ENCODE assay signal across 8 mouse cellular contexts in the genomic region with DNA sequence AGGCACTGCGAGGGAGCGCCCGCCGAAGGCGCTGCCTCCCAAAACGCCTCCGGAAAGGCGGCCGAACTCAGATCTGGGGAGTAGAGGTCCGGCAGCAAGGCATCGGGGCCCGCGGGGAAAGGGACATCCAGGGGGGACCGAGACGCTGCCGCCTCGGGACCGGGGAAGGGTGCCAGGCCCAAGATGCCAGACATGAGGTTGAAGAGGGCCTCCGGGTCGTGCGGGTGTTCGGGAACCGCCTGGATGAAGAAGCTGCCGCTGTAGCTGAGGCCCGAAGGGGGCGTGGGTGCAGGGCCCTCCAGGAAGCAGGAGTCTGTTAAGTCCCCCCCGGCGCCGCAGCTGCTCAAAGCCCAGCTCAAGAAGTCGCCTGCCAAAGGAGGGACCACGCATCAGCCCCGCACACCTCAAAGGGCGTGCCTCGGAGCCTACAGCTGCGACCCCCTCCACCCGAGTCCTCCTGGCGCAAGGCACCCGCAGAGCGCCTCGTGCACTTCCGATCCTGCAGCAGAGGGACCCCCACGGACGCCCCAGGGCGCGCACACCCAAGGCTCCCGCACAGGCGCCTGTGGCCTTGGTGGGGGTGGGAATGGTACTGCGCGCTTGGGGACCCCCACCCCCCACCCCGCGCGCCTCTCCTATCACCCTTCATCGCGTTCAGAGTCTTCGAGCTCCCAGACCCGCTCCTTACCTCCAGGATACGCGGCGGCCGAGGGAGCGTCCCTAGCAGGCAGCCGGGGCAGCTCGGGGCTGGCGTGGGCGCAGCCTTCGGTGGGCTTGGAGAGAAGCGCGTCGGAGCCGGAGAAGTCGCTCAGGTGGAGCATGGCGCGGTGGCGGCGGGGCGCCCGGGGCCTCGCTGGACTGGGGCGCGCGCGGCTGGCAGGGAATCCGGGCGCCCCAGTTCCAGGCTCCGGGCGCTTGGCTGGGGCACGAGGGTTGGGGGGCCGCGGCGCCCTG. TPM values are rescaled to one million over a fixed set of nuclear protein-coding genes. Genes with fewer than 3 reads are reported as not detected.
A peak's percentile ranks its signal among the peaks of the same experiment; 100 is the strongest.
DNase-seq lines count a peak whose midpoint lies in the region; ATAC-seq and TF ChIP-seq lines count a peak whose summit lies in the region.

No protein-coding gene starts in this region.

- no peak overlapping the region for H3K27ac ChIP-seq in kidney, embryonic 15.5 days
- H3K27ac ChIP-seq in embryonic facial prominence, embryonic 14.5 days (replicated peaks; ENCODE audit: low read depth, low read length) = no peak overlapping the region
- H3K27ac ChIP-seq in intestine, postnatal 0 days (ENCODE audit: low read depth, low read length) = no peak overlapping the region
- no peak overlapping the region for H3K27ac ChIP-seq in neural tube, embryonic 11.5 days (ENCODE audit: low read depth, low read length)

- TF ChIP-seq CTCF in intestine, postnatal 0 days (IDR thresholded peaks at IDR 0.05; ENCODE audit: low read depth) = no peak

- H3K4me3 ChIP-seq in kidney, embryonic 15.5 days (replicated peaks) = peak overlapping the region; percentile 46
- peak overlapping the region; percentile 46 for H3K4me3 ChIP-seq in embryonic facial prominence, embryonic 14.5 days (ENCODE audit: low read depth, low read length)
- H3K4me3 ChIP-seq in intestine, postnatal 0 days (ENCODE audit: low read depth, low read length) = peak overlapping the region; percentile 46
- H3K4me3 ChIP-seq in neural tube, embryonic 11.5 days (ENCODE audit: low read depth, low read length) = peak overlapping the region; percentile 39

- peak overlapping the region; percentile 81 for H3K4me2 ChIP-seq in kidney, embryonic 15.5 days
- H3K4me2 ChIP-seq in embryonic facial prominence, embryonic 14.5 days (ENCODE audit: low read depth, low read length) = peak overlapping the region; percentile 81
- peak overlapping the region; percentile 74 for H3K4me2 ChIP-seq in intestine, postnatal 0 days (replicated peaks; ENCODE audit: low read depth)
- H3K4me2 ChIP-seq in neural tube, embryonic 11.5 days (ENCODE audit: low read depth) = peak overlapping the region; percentile 73

- ATAC-seq in kidney, embryonic 15.5 days (replicated peaks; ENCODE audit: low FRiP score) = peak; percentile 54; the same call in 1 of the 2 replicates
- peak; percentile 13 for ATAC-seq in activated CD4-positive, CD25-positive, alpha-beta regulatory T cell, adult 4 months
- ATAC-seq in embryonic facial prominence, embryonic 14.5 days (ENCODE audit: low read depth) = no peak
- no peak for ATAC-seq in intestine, postnatal 0 days
- ATAC-seq in neural tube, embryonic 11.5 days (ENCODE audit: insufficient read depth, low FRiP score, low TSS enrichment) = no peak

- no peak overlapping the region for H3K9ac ChIP-seq in kidney, embryonic 15.5 days
- peak overlapping the region; percentile 42 for H3K9ac ChIP-seq in embryonic facial prominence, embryonic 14.5 days (ENCODE audit: low read depth, low read length)
- H3K9ac ChIP-seq in intestine, postnatal 0 days (ENCODE audit: low read depth, low read length) = no peak overlapping the region
- H3K9ac ChIP-seq in neural tube, embryonic 11.5 days (ENCODE audit: low read length) = no peak overlapping the region

- DNase-seq in kidney, adult 9 months = no peak
- DNase-seq in embryonic facial prominence, embryonic 14.5 days (ENCODE audit: low spot score) = no peak
- DNase-seq in neural tube, embryonic 11.5 days (ENCODE audit: low spot score) = peak; percentile 34
- DNase-seq in gastrocnemius, postnatal 4 days (ENCODE audit: low spot score in 2 of 2) = no peak
- no peak for DNase-seq in lung, postnatal 4 days

- peaks cover 28% of the 10 kb centered on the region for H3K4me1 ChIP-seq in kidney, embryonic 15.5 days
- H3K4me1 ChIP-seq in embryonic facial prominence, embryonic 14.5 days (ENCODE audit: control insufficient read depth, insufficient read depth, low read length) = peaks cover 14% of the 10 kb centered on the region; the same call in 1 of the 2 replicates
- no peaks in the 10 kb centered on the region for H3K4me1 ChIP-seq in intestine, postnatal 0 days (replicated peaks; ENCODE audit: control insufficient read depth, insufficient read depth, low read length)
- 0 out of 2 replicates have a peak, but pooled peaks cover 11% of the 10 kb centered on the region for H3K4me1 ChIP-seq in neural tube, embryonic 11.5 days (ENCODE audit: control insufficient read depth, insufficient read depth, low read length)

- no peaks in the 10 kb centered on the region for H3K9me3 ChIP-seq in kidney, embryonic 15.5 days (replicated peaks)
- H3K9me3 ChIP-seq in embryonic facial prominence, embryonic 14.5 days (ENCODE audit: control insufficient read depth, low read length) = no peaks in the 10 kb centered on the region
- H3K9me3 ChIP-seq in intestine, postnatal 0 days (ENCODE audit: control insufficient read depth) = no peaks in the 10 kb centered on the region
- H3K9me3 ChIP-seq in neural tube, embryonic 11.5 days (ENCODE audit: control insufficient read depth, low read length) = no peaks in the 10 kb centered on the region

- H3K36me3 ChIP-seq in kidney, embryonic 15.5 days = no peaks in the 10 kb centered on the region
- no peaks in the 10 kb centered on the region for H3K36me3 ChIP-seq in embryonic facial prominence, embryonic 14.5 days (ENCODE audit: control insufficient read depth, insufficient read depth, low read length)
- no peaks in the 10 kb centered on the region; the same call in 1 of the 2 replicates for H3K36me3 ChIP-seq in intestine, postnatal 0 days (ENCODE audit: control insufficient read depth, insufficient read depth)
- no peaks in the 10 kb centered on the region for H3K36me3 ChIP-seq in neural tube, embryonic 11.5 days (ENCODE audit: control insufficient read depth, insufficient read depth, low read length)

- H3K27me3 ChIP-seq in kidney, embryonic 15.5 days = peaks cover 98% of the 10 kb centered on the region
- H3K27me3 ChIP-seq in embryonic facial prominence, embryonic 14.5 days (replicated peaks; ENCODE audit: control insufficient read depth, insufficient read depth, low read length) = peaks cover 75% of the 10 kb centered on the region
- peaks cover 62% of the 10 kb centered on the region for H3K27me3 ChIP-seq in intestine, postnatal 0 days (replicated peaks; ENCODE audit: control insufficient read depth, insufficient read depth, low read length)
- peaks cover 56% of the 10 kb centered on the region for H3K27me3 ChIP-seq in neural tube, embryonic 11.5 days (ENCODE audit: control insufficient read depth, insufficient read depth, low read length)

- WGBS in kidney, embryonic 15.5 days = 1% methylated on average over 87 of the region's 90 CpGs
- WGBS in embryonic facial prominence, embryonic 14.5 days = under 1% methylated on average over 36 of the region's 90 CpGs
- WGBS in intestine, postnatal 0 days = 1% methylated on average over 77 of the region's 90 CpGs
- under 1% methylated on average over 76 of the region's 90 CpGs for WGBS in neural tube, embryonic 11.5 days

RNA-seq across cellular contexts. Expression of gene Egr4, which starts 0.5 kb away (rescaled TPM):
- not detected in 2 replicates for polyA plus RNA-seq in kidney, embryonic 15.5 days (2015; fragmentation: Nextera tagmentation; extraction: Ambion mirVana)
- not detected for polyA plus RNA-seq in activated CD4-positive, CD25-positive, alpha-beta regulatory T cell, adult 4 months (2017; shearing (Covaris generic))
- polyA plus RNA-seq in embryonic facial prominence, embryonic 14.5 days (2014; fragmentation: Nextera tagmentation; extraction: Ambion mirVana) = not detected in 2 replicates
- polyA plus RNA-seq in intestine, postnatal 0 days (2015; fragmentation: Nextera tagmentation; extraction: Ambion mirVana) = not detected in 2 replicates
- not detected in 2 replicates for polyA plus RNA-seq in neural tube, embryonic 11.5 days (2014; fragmentation: Nextera tagmentation; extraction: Ambion mirVana)
- total RNA-seq in gastrocnemius, postnatal 4 days (2021) = not detected

RNA-seq across cellular contexts. Expression of gene Fbxo41, which starts 10.1 kb away (rescaled TPM):
- 0.08 and 0.18 TPM in 2 replicates for polyA plus RNA-seq in kidney, embryonic 15.5 days (2015; fragmentation: Nextera tagmentation; extraction: Ambion mirVana)
- polyA plus RNA-seq in activated CD4-positive, CD25-positive, alpha-beta regulatory T cell, adult 4 months (2017; shearing (Covaris generic)) = under 1 TPM in 1 of 2 experiments, not detected in 1; 0.05 TPM
- polyA plus RNA-seq in embryonic facial prominence, embryonic 14.5 days (2014; fragmentation: Nextera tagmentation; extraction: Ambion mirVana) = 0.46 and 0.49 TPM in 2 replicates
- polyA plus RNA-seq in intestine, postnatal 0 days (2015; fragmentation: Nextera tagmentation; extraction: Ambion mirVana) = 0.09 and 0.10 TPM in 2 replicates
- polyA plus RNA-seq in neural tube, embryonic 11.5 days (2014; fragmentation: Nextera tagmentation; extraction: Ambion mirVana) = 0.78 and 1.1 TPM in 2 replicates
- total RNA-seq in gastrocnemius, postnatal 4 days (2021) = under 1 TPM; 0.08 to 0.10 TPM

Comparison
In these comparisons a context has a peak if more than half of its experiments do, and no peak if none do; other contexts are left out.
1. ATAC-seq: peak in kidney, embryonic 15.5 days (single experiment) and activated CD4-positive, CD25-positive, alpha-beta regulatory T cell, adult 4 months (single experiment); none in embryonic facial prominence, embryonic 14.5 days (single experiment), intestine, postnatal 0 days (single experiment) and neural tube, embryonic 11.5 days (single experiment).
2. Peak in every context shown above with its lines, with median percentiles within 50 percentile points of each other: H3K4me2 ChIP-seq and H3K4me3 ChIP-seq.